Mouse (Mus musculus): ENCODE measurements at regions not wholly inside any gene's neighbourhood (a gene's known extent, or its start where the extent isn't known, plus 50 kb on each side); places are given as distances from the start of the nearest gene placed in this dataset.

DNA sequence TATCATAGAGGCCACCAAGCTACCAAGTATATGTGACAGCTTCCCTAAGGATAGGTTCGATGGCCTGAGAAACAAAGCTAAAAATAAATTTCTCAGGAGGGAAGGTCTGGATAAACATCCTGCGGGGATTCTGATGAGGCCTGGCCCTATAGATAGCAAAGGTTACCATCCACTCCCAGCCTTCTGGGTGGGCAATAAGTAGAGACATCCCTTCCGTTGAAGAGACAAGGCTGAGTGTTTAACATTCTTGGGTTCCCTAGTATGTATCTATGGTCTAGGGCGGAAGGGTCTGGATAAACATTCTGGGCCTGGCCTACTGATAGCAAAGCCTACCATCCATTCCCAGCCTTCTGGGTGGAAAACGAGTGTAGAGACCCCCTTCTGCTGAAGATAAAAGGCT lies 180.5 kb upstream of the Dlk1 start:
- Histone ChIP-seq H3K9ac (replicated peaks; ENCODE audit: low read length) (no peak overlapping the region), H3K4me1 (ENCODE audit: control insufficient read depth, insufficient read depth, low read length) (no peaks in the 10 kb centered on the region), H3K36me3 (replicated peaks; ENCODE audit: control insufficient read depth, insufficient read depth, low read depth, low read length) (no peaks in the 10 kb centered on the region), H3K27ac (replicated peaks; ENCODE audit: low read depth, low read length) (no peak overlapping the region), H3K4me2 (ENCODE audit: low read depth, low read length) (no peak overlapping the region), H3K9me3 (replicated peaks; ENCODE audit: control insufficient read depth, low read length) (no peaks in the 10 kb centered on the region), H3K4me3 (ENCODE audit: low read depth, low read length) (no peak overlapping the region), H3K27me3 (ENCODE audit: control insufficient read depth, insufficient read depth, low read length) (no peaks in the 10 kb centered on the region)
- 78% methylated on average over 5 of the region's 5 CpGs for WGBS
- no peak for DNase-seq (ENCODE audit: low spot score)
- no peak for ATAC-seq (replicated peaks; ENCODE audit: insufficient number of reproducible peaks, low FRiP score, low TSS enrichment, low read depth)

DNA sequence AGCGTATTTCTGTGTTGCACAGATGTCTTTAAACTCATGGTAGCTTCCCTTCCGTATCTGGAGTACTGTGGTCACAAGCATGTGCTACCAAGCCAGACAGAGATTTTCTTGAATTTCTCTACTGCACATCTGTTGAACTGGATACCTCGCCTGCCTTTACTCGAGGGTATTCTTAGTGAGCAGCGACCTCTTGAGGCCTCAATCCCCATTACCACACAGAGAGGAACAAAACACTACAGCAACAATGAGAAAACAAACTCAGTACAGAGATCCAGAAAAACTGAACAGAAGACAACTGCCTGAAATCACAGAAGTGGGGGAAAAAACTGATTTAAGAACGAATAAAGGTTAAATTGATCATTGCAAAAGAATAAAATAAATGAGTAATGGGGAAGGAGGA lies 137.8 kb upstream of the Dlk1 start:
- no peaks in the 10 kb centered on the region for H3K27me3 ChIP-seq (ENCODE audit: control insufficient read depth, insufficient read depth, low read length)
- DNase-seq (ENCODE audit: low spot score) = peak; percentile 48
- ATAC-seq (replicated peaks; ENCODE audit: insufficient number of reproducible peaks, low FRiP score, low TSS enrichment, low read depth) = no peak

DNA sequence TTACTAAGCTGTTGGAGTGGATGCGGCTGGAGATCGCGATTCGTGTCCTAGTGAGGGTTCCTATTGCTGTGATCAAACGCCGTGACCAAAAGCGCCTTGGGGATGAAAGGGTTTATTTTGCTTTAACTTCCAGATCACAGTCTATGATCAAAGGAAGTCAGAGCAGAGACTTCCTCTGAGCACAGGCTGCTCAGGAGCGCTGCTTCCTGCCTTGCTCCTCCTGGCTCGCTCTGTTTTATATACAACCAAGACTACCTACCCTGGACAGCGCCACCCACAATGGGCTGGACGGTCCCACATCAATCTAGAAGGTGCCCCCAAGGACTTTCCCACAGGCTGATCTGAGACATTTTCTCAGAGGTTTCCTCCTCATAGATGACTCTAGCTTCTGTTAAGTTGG lies 126.6 kb upstream of the Dlk1 start:
- no peaks in the 10 kb centered on the region for H3K27me3 ChIP-seq (ENCODE audit: control insufficient read depth, insufficient read depth, low read length)
- H3K27ac ChIP-seq (replicated peaks; ENCODE audit: low read depth, low read length) = no peak overlapping the region
- H3K4me1 ChIP-seq (ENCODE audit: control insufficient read depth, insufficient read depth, low read length) = no peaks in the 10 kb centered on the region
- H3K4me3 ChIP-seq (ENCODE audit: low read depth, low read length) = no peak overlapping the region
- DNase-seq (ENCODE audit: low spot score) (peak; percentile 26), ATAC-seq (replicated peaks; ENCODE audit: insufficient number of reproducible peaks, low FRiP score, low TSS enrichment, low read depth) (no peak)
- H3K9ac ChIP-seq (replicated peaks; ENCODE audit: low read length) = no peak overlapping the region
- 51% methylated on average over 11 of the region's 11 CpGs for WGBS
- H3K4me2 ChIP-seq (ENCODE audit: low read depth, low read length) = no peak overlapping the region
- no peaks in the 10 kb centered on the region for H3K9me3 ChIP-seq (replicated peaks; ENCODE audit: control insufficient read depth, low read length)
- no peaks in the 10 kb centered on the region for H3K36me3 ChIP-seq (replicated peaks; ENCODE audit: control insufficient read depth, insufficient read depth, low read depth, low read length)

More for the DNA sequence above, 137.8 kb upstream of the Dlk1 start:
- H3K9me3 ChIP-seq (replicated peaks; ENCODE audit: control insufficient read depth, low read length) = no peaks in the 10 kb centered on the region
- H3K4me2 ChIP-seq (ENCODE audit: low read depth, low read length) = no peak overlapping the region
- H3K9ac ChIP-seq (replicated peaks; ENCODE audit: low read length) = no peak overlapping the region
- 26% methylated on average over 6 of the region's 6 CpGs for WGBS
- no peaks in the 10 kb centered on the region for H3K36me3 ChIP-seq (replicated peaks; ENCODE audit: control insufficient read depth, insufficient read depth, low read depth, low read length)
- H3K27ac ChIP-seq (replicated peaks; ENCODE audit: low read depth, low read length) = no peak overlapping the region
- no peaks in the 10 kb centered on the region for H3K4me1 ChIP-seq (ENCODE audit: control insufficient read depth, insufficient read depth, low read length)
- H3K4me3 ChIP-seq (ENCODE audit: low read depth, low read length) = no peak overlapping the region

DNA sequence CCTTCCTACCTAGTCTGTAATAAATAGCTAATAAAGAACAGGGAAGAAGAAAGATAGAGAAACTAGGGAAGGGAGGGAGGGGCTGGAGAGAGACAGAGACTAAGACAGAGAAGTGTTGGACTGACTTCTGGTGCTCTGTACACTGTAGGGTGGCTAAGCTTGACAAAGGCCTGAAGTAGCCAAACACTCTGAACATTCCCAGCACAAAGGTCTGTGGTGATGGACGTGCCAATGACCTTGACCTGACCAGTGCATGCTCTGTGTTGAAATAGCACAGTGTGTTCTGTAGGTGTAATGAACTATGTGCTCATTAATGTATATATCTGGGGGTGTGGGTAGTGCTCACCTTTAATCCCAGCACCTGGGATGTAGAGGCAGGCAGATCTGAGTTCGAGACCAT lies 81.3 kb upstream of the Dlk1 start:
- whole genome bisulfite sequencing = 82% methylated on average over 2 of the region's 2 CpGs
- Histone ChIP-seq H3K36me3 (replicated peaks; ENCODE audit: control insufficient read depth, insufficient read depth, low read depth, low read length) (no peaks in the 10 kb centered on the region), H3K4me2 (ENCODE audit: low read depth, low read length) (no peak overlapping the region)

DNA sequence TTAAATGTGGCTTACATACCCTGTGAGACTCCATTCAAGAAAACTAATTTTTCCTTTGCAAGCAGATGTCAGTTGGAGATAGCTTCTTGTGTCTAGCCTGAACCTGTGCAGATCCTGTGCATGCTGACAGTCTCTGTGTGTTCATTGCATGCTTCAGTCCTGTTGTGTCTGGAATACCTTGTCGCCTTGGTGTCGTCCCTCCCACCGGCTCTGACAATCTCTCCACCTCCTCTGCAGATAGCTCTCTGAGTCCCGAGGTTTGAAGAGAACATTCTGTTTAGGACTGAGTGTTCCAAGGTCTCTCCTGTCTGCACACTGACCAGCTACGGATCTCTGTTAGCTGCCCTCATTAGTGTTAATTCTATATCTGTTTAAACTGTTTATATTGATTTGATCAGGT lies 66.8 kb upstream of the Dlk1 start:
- no peak overlapping the region for H3K9ac ChIP-seq (replicated peaks; ENCODE audit: low read length)
- H3K4me3 ChIP-seq (ENCODE audit: low read depth, low read length) = no peak overlapping the region

More for the DNA sequence above, 81.3 kb upstream of the Dlk1 start:
- ATAC-seq (replicated peaks; ENCODE audit: insufficient number of reproducible peaks, low FRiP score, low TSS enrichment, low read depth) (no peak), DNase-seq (ENCODE audit: low spot score) (no peak)
- Histone ChIP-seq H3K9me3 (replicated peaks; ENCODE audit: control insufficient read depth, low read length) (no peaks in the 10 kb centered on the region), H3K9ac (replicated peaks; ENCODE audit: low read length) (no peak overlapping the region), H3K27ac (replicated peaks; ENCODE audit: low read depth, low read length) (no peak overlapping the region), H3K4me3 (ENCODE audit: low read depth, low read length) (no peak overlapping the region), H3K27me3 (ENCODE audit: control insufficient read depth, insufficient read depth, low read length) (no peaks in the 10 kb centered on the region), H3K4me1 (ENCODE audit: control insufficient read depth, insufficient read depth, low read length) (no peaks in the 10 kb centered on the region)

DNA sequence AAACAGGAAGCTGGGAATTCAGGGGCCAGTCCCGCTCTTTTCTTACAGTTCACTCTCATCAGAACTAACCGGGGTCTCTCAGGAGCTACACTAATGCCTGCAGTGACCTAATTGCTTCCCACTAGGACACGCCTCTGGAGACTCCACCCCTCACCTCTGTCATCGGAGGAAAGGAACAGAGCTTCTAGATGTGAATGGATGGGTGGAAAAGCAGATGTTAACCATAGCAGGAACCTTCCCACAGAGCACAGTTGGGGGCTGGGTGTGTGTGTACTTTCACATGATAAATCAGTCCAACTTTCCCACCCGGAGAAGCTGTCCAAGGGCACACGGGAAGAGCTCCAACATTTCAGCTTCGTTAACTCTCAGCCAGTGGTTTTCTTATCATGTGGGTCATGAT lies 63.8 kb upstream of the Dlk1 start:
- no peak overlapping the region for H3K9ac ChIP-seq (replicated peaks; ENCODE audit: low read length)
- ATAC-seq (replicated peaks; ENCODE audit: insufficient number of reproducible peaks, low FRiP score, low TSS enrichment, low read depth) (no peak), DNase-seq (ENCODE audit: low spot score) (no peak)
- no peak overlapping the region for H3K27ac ChIP-seq (replicated peaks; ENCODE audit: low read depth, low read length)
- no peaks in the 10 kb centered on the region for H3K36me3 ChIP-seq (replicated peaks; ENCODE audit: control insufficient read depth, insufficient read depth, low read depth, low read length)
- 52% methylated on average over 7 of the region's 7 CpGs for WGBS
- no peaks in the 10 kb centered on the region for H3K4me1 ChIP-seq (ENCODE audit: control insufficient read depth, insufficient read depth, low read length)
- no peak overlapping the region for H3K4me3 ChIP-seq (ENCODE audit: low read depth, low read length)
- no peaks in the 10 kb centered on the region for H3K9me3 ChIP-seq (replicated peaks; ENCODE audit: control insufficient read depth, low read length)
- H3K4me2 ChIP-seq (ENCODE audit: low read depth, low read length) = no peak overlapping the region
- no peaks in the 10 kb centered on the region for H3K27me3 ChIP-seq (ENCODE audit: control insufficient read depth, insufficient read depth, low read length)

More for the DNA sequence above, 66.8 kb upstream of the Dlk1 start:
- no peak for DNase-seq (ENCODE audit: low spot score)
- WGBS = 85% methylated on average over 5 of the region's 5 CpGs
- no peak for ATAC-seq (replicated peaks; ENCODE audit: insufficient number of reproducible peaks, low FRiP score, low TSS enrichment, low read depth)
- Histone ChIP-seq H3K9me3 (replicated peaks; ENCODE audit: control insufficient read depth, low read length) (no peaks in the 10 kb centered on the region), H3K27ac (replicated peaks; ENCODE audit: low read depth, low read length) (no peak overlapping the region), H3K36me3 (replicated peaks; ENCODE audit: control insufficient read depth, insufficient read depth, low read depth, low read length) (no peaks in the 10 kb centered on the region), H3K4me1 (ENCODE audit: control insufficient read depth, insufficient read depth, low read length) (no peaks in the 10 kb centered on the region), H3K4me2 (ENCODE audit: low read depth, low read length) (no peak overlapping the region), H3K27me3 (ENCODE audit: control insufficient read depth, insufficient read depth, low read length) (no peaks in the 10 kb centered on the region)

DNA sequence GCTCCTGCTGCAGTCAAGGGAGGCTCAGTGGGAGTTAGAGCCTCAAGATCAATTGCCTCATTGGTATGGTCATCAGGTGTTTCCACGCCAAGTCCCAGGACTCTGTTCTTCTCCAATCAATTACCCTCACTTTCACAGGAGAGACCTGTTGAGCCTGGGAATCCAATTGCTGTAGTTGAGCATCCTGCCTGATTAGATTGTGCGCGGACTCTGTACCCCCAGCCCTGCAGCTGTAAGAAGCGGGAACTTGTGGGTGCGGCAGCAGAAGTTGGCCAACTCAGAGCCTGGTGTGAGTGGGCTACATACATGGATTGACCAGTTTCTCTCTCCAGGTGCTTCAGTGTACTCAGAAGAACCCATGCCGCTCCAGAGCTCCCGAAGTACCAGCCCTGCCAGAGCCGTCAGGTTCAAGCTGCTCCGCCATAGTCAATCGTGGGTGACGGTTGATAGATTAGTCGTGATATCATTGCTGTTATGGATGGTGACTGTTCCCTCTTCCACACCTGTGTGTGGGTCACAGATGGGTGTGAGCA lies 62.2 kb upstream of the Dlk1 start:
- no peak overlapping the region for H3K9ac ChIP-seq (replicated peaks; ENCODE audit: low read length)
- ATAC-seq (replicated peaks; ENCODE audit: insufficient number of reproducible peaks, low FRiP score, low TSS enrichment, low read depth) = no peak
- H3K36me3 ChIP-seq (replicated peaks; ENCODE audit: control insufficient read depth, insufficient read depth, low read depth, low read length) = no peaks in the 10 kb centered on the region
- H3K27ac ChIP-seq (replicated peaks; ENCODE audit: low read depth, low read length) = no peak overlapping the region
- WGBS = 91% methylated on average over 12 of the region's 12 CpGs
- no peak overlapping the region for H3K4me3 ChIP-seq (ENCODE audit: low read depth, low read length)
- no peaks in the 10 kb centered on the region; the same call in 1 of the 2 replicates for H3K4me1 ChIP-seq (ENCODE audit: control insufficient read depth, insufficient read depth, low read length)
- no peak overlapping the region for H3K4me2 ChIP-seq (ENCODE audit: low read depth, low read length)
- no peaks in the 10 kb centered on the region for H3K9me3 ChIP-seq (replicated peaks; ENCODE audit: control insufficient read depth, low read length)
- DNase-seq (ENCODE audit: low spot score) = no peak
- H3K27me3 ChIP-seq (ENCODE audit: control insufficient read depth, insufficient read depth, low read length) = no peaks in the 10 kb centered on the region

DNA sequence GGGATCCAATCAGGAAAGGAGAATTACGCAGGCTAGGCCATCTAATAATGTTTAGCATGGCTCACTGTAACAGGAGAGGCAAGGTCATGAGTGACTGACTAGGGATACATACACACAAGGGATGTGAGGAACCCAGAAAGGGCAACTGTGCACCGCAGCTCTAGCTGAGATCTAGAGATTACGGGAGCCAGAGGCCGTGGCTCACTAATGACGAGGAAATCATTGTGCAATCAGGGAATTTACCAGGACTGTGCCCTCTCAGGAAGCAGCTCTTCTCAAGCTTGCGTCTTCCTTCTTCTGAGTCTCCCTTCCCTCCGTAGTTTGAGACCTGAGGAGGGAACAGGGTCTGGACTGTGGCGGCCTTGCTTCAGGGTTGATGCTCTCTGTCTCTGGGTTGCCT lies 61.6 kb upstream of the Dlk1 start:
- H3K4me1 ChIP-seq (ENCODE audit: control insufficient read depth, insufficient read depth, low read length) = no peaks in the 10 kb centered on the region; the same call in 1 of the 2 replicates
- H3K9ac ChIP-seq (replicated peaks; ENCODE audit: low read length) = no peak overlapping the region
- no peak overlapping the region for H3K4me3 ChIP-seq (ENCODE audit: low read depth, low read length)
- no peaks in the 10 kb centered on the region for H3K9me3 ChIP-seq (replicated peaks; ENCODE audit: control insufficient read depth, low read length)
- H3K36me3 ChIP-seq (replicated peaks; ENCODE audit: control insufficient read depth, insufficient read depth, low read depth, low read length) = no peaks in the 10 kb centered on the region
- ATAC-seq (replicated peaks; ENCODE audit: insufficient number of reproducible peaks, low FRiP score, low TSS enrichment, low read depth) = no peak
- no peak overlapping the region for H3K27ac ChIP-seq (replicated peaks; ENCODE audit: low read depth, low read length)
- no peak overlapping the region for H3K4me2 ChIP-seq (ENCODE audit: low read depth, low read length)
- H3K27me3 ChIP-seq (ENCODE audit: control insufficient read depth, insufficient read depth, low read length) = no peaks in the 10 kb centered on the region
- WGBS = 84% methylated on average over 8 of the region's 8 CpGs
- no peak for DNase-seq (ENCODE audit: low spot score)

Measured in embryonic facial prominence, embryonic 11.5 days (tissue).